ENCODE assay signal across 18 mouse cellular contexts in the genomic region with DNA sequence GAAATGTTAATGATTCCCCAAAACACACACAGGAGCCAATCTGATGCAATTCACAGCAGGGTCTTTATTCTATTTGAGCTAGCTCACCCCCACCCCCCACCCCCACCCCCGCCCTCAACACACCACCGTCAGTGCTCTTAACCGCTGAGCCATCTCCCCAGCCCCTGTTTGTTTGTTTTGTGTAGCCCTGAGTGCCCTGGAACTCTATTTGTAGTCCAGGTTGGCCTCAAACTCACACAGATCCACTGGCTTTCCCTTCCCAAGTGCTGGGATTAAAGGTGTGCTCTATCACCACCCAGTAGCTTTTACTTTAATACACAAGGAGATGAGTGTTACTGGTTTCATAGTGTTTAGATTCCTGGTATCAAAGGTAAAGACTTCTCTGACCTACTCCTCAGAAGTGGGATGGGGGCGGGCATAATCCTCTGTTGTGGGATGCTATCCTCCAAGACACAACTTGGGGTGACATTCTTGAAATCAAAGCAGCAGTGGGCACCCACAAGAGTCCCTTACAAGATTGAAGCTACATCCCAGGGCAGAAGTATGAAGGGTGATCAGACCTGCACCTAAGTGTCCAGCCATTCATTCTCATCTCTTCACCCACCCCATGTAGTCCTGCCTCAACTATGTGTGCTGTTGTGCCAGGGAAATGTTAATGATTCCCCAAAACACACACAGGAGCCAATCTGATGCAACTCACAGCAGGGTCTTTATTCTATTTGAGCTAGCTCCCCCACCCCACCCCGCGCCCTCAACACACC.
"Had no signal": no experiment of that assay in that cellular context is flagged by ENCODE, and none has a peak within 500 bp of the region (broad histone marks: within the 10 kb centered on the region; RNA-seq: fewer than 3 reads in every experiment).

No protein-coding gene starts in this region.

- H3K9ac ChIP-seq: midbrain, embryonic 12.5 days; midbrain, embryonic 15.5 days; neural tube, embryonic 13.5 days had no signal

- H3K9me3 ChIP-seq: midbrain, embryonic 12.5 days; midbrain, embryonic 15.5 days; neural tube, embryonic 13.5 days had no signal

- H3K4me2 ChIP-seq: midbrain, embryonic 12.5 days; midbrain, embryonic 15.5 days; neural tube, embryonic 13.5 days had no signal

- DNase-seq: kidney, adult 2 months; kidney, postnatal 25 days; layer of hippocampus, adult 9-11 months; layer of hippocampus, postnatal 36 days; lung, adult 2 months; right cerebral cortex, postnatal 4 days; thymus, adult 2 months; thymus, postnatal 14 days; thymus, postnatal 4 days had no signal

- H3K27me3 ChIP-seq: midbrain, embryonic 12.5 days; midbrain, embryonic 15.5 days; neural tube, embryonic 13.5 days had no signal

- ATAC-seq: intestine, postnatal 0 days; midbrain, embryonic 15.5 days had no signal

- H3K27ac ChIP-seq: kidney, postnatal 0 days; layer of hippocampus, adult 2 months; left cerebral cortex, adult 2 months; macrophage; midbrain, embryonic 12.5 days; midbrain, embryonic 15.5 days; neural tube, embryonic 13.5 days; stomach, postnatal 0 days had no signal

- H3K4me3 ChIP-seq: layer of hippocampus, adult 2 months; left cerebral cortex, adult 2 months; midbrain, embryonic 12.5 days; midbrain, embryonic 15.5 days; neural tube, embryonic 13.5 days had no signal

- H3K36me3 ChIP-seq: midbrain, embryonic 12.5 days; midbrain, embryonic 15.5 days; neural tube, embryonic 13.5 days had no signal
